Mouse (Mus musculus): ENCODE measurements at regions not wholly inside any gene's neighbourhood (a gene's known extent, or its start where the extent isn't known, plus 50 kb on each side); places are given as distances from the start of the nearest gene placed in this dataset.
"Not testable (repeated sequence)": the region's sequence is repeated elsewhere in the genome, so short reads cannot be mapped to it uniquely, and the experiment has no call there.

DNA sequence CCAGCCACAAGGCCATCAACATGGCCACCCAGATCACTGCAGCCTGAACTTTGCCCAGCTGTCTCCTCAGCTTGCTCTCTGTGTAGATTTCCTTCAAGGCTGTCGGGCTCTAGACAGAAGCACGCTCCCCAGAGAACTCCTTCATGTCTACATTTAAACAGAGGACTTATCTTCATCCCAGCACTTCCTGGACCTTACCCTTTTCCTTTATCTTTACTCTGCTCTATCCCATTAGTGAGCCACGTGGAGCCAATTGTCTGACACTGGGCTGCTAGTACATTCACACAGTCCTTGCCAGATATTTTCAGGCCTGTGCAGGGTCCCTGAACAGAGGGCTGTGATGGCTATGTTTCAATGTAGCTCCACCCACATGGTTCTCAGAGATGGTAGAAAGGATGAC is 204.7 kb upstream of the Myt1l start:
- TF ChIP-seq CTCF (IDR thresholded peaks at IDR 0.05), result no peak
- Histone ChIP-seq H3K27ac (no peak overlapping the region), H3K4me3 (no peak overlapping the region)
- no peak for DNase-seq (ENCODE audit: extremely low spot score in 1 of 2, low spot score in 2 of 2)
- intact Hi-C loops (cut with DNase I), result no loop called here

GRCm38 (mm10) chr12:29335839-29336469 is 192.2 kb upstream of the Myt1l start:
- Histone ChIP-seq H3K4me3 (no peak overlapping the region), H3K27ac (no peak overlapping the region)
- no peak for TF ChIP-seq CTCF (IDR thresholded peaks at IDR 0.05)
- no peak for DNase-seq (ENCODE audit: extremely low spot score in 1 of 2, low spot score in 2 of 2)
- intact Hi-C loops (cut with DNase I), result no loop called here

- Histone ChIP-seq H3K4me3 (no peak overlapping the region), H3K27ac (no peak overlapping the region)
- no peak for DNase-seq (ENCODE audit: extremely low spot score in 1 of 2, low spot score in 2 of 2)
- intact Hi-C loops (cut with DNase I), result no loop called here
- no peak for TF ChIP-seq CTCF (IDR thresholded peaks at IDR 0.05)
Measured at GRCm38 (mm10) chr12:29337336-29337735, 190.8 kb upstream of the Myt1l start.

DNA sequence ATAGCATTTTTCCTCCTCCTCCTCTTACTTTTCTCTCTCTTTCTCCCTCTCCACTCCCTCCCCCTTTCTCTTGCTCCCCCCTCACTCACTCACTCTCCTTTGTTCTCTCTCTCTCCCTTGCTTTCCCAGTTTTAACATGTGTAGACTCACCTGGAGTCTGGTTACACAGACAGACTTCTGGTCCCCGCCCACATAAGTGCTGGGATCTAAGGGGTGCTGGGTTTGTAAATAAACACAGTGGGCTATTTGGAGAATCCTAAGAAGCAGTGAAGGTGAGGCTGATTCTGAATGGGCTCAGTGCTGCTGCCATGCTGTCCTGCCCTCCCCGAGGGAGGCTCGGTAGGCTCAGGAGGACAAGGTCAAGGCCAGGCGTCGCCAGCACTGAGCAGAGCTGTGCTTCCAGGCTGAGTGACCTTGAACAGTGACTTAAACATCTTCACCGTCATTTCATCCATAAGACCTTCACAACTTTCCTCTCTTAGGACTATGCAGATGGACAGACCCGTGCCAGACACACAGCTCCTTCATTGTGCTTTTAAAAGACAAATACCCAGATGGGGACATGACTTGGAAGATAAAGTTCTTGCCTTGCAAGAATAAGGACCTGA is 186.7 kb upstream of the Myt1l start:
- intact Hi-C loops (cut with DNase I), result loop anchor here (5.0 kb wide), 1 partner anchor 199 kb away; no protein-coding TSS in a partner anchor
- H3K4me3 ChIP-seq, result no peak overlapping the region
- no peak for DNase-seq (ENCODE audit: extremely low spot score in 1 of 2, low spot score in 2 of 2)
- H3K27ac ChIP-seq, result no peak overlapping the region
- TF ChIP-seq CTCF (IDR thresholded peaks at IDR 0.05), result no peak

- DNase-seq (ENCODE audit: extremely low spot score in 1 of 2, low spot score in 2 of 2), result no peak
- Histone ChIP-seq H3K4me3 (no peak overlapping the region), H3K27ac (no peak overlapping the region)
- intact Hi-C loops (cut with DNase I), result loop anchor here (5.0 kb wide), 1 partner anchor 201 kb away; no protein-coding TSS in a partner anchor
- no peak; the same call in 1 of the 2 replicates for TF ChIP-seq CTCF (IDR thresholded peaks at IDR 0.05)
Measured at GRCm38 (mm10) chr12:29343147-29343852, 184.9 kb upstream of the Myt1l start.

DNA sequence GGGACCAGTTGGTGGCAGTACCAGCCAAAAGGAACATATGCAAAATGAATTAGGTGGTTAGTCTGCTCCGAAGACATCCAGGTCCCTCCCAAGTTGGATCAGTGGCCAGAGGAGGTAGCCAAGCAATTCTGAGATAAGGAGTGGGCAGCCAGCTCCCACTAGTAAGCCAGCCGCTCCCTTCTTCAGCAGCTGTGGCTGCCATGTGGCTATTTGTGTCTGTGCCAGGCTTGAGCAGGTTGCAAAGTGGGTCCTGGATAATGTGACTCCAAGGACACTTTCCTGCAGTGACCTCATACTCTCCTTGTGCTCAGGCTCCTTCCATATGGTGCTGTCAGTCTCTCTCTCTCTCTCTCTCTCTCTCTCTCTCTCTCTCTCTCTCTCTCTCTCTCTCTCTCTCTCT is 179.5 kb upstream of the Myt1l start:
- Histone ChIP-seq H3K4me3 (no peak overlapping the region), H3K27ac (no peak overlapping the region)
- TF ChIP-seq CTCF (IDR thresholded peaks at IDR 0.05), result no peak
- intact Hi-C loops (cut with DNase I), result loop anchor here (5.0 kb wide), 1 partner anchor 179 kb away; the partner anchor contains the start of gene Myt1l
- peak in 1 of 2 experiments; percentile 25 for DNase-seq (ENCODE audit: extremely low spot score in 1 of 2, low spot score in 2 of 2)

DNA sequence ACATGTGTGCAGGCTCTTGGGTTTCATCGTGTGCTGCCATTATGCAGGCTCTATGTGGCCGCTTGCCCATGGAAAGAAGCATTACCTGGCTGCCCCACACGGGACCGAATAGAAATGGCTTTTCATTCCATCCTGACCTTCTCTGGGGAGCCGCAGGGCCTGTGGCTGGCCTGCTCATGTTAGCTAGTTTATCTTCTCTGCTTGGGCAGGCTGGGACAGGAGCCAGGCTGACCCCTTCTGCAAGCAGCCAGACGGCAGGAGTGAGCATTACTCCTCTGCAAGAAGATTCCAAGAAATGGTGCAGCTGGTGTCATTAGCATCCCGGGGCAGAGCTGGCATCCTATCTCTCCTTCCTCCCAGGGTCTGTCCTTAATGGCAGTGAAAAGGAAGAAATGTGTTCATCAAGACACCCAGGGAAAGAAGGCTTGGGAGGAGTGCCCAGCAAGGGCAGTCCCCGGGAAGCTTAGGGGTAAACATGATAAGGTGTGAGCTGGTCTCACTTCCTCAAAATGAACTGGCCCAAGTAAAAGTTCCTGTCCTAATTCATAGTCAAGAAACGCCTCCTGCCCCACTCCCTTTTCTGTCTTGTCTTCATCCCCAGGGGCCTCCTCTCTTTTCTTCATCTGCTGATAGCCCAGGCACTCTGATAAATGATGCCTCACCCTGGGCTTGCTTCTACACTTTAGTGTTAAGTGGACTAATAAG is 178.9 kb upstream of the Myt1l start:
- intact Hi-C loops (cut with DNase I), result loop anchor here (5.0 kb wide), 1 partner anchor 178 kb away; the partner anchor contains the start of gene Myt1l
- H3K27ac ChIP-seq, result no peak overlapping the region
- no peak for TF ChIP-seq CTCF (IDR thresholded peaks at IDR 0.05)
- no peak for DNase-seq (ENCODE audit: extremely low spot score in 1 of 2, low spot score in 2 of 2)
- H3K4me3 ChIP-seq, result no peak overlapping the region

DNA sequence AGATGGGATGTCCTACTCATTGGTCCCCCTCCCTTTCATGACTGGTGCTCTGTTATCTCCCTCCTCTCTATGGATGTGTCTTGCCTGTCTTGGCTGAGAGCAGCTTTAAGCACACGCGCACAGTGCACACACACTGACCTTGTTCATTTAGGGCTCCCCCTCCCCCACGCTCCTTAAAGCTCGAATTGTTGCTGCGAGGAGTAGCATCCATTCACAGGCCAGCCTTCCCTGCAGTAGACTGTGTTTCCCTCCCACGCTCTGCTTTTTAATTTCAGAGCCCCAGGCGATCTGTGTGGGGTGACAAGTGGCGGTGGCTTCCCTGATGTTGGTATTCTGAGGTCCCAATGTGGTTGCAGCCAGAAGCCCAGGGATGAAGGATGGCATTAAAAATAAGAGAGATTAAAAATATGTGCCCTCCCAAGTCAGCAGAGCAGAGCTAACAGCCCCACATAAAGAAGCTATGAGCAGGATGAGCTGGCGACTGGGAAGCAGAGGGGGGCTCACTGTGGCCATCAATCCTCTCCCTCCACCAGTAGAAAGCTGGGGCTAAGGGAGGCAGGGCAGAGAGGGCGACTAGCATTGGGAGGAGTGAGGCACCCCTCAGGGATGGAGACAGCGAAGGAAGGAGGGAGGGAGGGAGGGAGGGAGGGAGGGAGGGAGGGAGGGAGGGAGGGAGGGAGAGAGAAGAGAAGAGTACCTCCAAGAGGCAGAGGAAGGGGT is 174.2 kb upstream of the Myt1l start:
- DNase-seq (ENCODE audit: extremely low spot score in 1 of 2, low spot score in 2 of 2), result peak; percentile 26 to 37
- no peak overlapping the region for H3K27ac ChIP-seq
- no peak overlapping the region for H3K4me3 ChIP-seq
- TF ChIP-seq CTCF (IDR thresholded peaks at IDR 0.05), result no peak
- intact Hi-C loops (cut with DNase I), result no loop called here

DNA sequence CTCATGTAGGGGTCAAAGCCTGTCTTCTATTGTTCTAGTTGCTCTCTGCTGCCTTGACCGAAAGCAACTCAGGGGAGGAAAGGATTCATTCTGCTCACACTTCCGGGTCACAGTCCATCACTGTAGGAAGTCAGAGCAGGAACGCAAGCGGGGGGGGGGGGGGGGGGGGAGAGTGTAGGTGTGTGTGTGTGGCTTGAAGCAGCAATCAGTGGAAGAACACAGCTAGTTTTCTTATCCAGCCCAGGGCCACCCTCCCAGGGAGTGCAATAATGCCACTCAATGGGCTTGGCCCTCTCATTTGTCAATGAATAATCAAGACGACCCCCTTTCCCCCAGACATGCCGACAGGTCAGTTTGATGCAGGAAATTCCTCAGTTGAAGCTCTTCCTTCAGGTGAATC is 173.4 kb upstream of the Myt1l start:
- intact Hi-C loops (cut with DNase I), result no loop called here
- H3K27ac ChIP-seq, result no peak overlapping the region
- TF ChIP-seq CTCF (IDR thresholded peaks at IDR 0.05), result no peak
- no peak for DNase-seq (ENCODE audit: extremely low spot score in 1 of 2, low spot score in 2 of 2)
- H3K4me3 ChIP-seq, result no peak overlapping the region

DNA sequence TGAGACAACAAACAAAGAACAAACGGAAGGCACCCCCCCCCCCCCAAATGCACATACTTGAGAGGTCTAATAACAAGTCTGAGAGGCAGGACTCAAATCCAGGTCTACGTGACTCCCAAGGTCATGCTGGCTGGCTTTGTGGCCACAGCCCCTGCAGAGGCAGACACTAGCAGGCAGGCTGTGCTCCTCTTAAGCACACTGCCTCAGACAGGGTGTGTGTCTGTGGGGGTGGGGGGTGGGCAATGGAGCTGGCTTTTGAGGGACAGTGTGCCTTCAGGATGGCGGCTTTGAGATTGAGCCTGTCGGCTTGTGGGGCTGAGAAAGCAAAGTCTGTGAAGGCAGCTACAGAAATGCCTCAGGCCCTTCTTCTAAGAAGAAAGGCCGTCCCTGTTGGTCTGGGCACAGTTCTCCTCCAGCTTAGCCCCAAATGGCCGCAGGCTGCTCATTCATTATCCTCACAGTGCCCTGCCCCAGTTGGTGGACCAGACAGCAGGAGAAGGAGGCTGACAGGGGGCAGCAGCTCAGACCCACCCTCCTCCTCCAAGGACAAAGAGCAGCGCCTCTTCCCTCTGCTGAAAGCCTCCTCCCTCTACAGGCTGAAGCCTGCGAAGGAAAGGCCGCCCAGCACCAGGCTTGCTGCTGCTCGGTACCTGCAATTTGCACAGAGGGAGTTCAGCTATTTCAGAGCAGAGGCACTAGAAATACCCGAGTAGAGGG is 171.3 kb upstream of the Myt1l start:
- peak; percentile 17 for TF ChIP-seq CTCF (IDR thresholded peaks at IDR 0.05)
- intact Hi-C loops (cut with DNase I), result no loop called here
- peak in 1 of 2 experiments; percentile 29 for DNase-seq (ENCODE audit: extremely low spot score in 1 of 2, low spot score in 2 of 2)
- Histone ChIP-seq H3K4me3 (no peak overlapping the region), H3K27ac (peak overlapping the region; percentile 50; the same call in 1 of the 2 replicates)

DNA sequence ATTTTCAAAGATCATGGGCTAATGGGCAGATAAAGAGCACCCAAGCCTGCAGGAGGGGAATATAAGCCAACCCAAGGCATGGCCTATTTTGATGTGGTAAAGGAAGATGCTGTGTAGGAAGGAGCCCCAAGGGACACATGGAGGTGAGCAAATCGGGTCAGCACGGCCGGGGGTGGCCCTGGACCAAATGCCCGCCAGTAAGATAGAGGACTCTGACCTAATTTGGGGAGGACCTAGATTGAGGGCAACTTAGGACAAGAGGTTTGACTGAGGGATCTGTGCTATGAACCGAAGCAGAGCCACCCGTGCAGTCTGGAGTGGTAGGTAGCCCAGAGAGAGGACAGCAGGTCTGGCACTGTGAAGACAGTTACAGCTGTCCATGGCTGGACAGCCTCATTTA is 166.9 kb upstream of the Myt1l start:
- no peak for DNase-seq (ENCODE audit: extremely low spot score in 1 of 2, low spot score in 2 of 2)
- intact Hi-C loops (cut with DNase I), result no loop called here
- Histone ChIP-seq H3K4me3 (no peak overlapping the region), H3K27ac (no peak overlapping the region)
- TF ChIP-seq CTCF (IDR thresholded peaks at IDR 0.05), result no peak

DNA sequence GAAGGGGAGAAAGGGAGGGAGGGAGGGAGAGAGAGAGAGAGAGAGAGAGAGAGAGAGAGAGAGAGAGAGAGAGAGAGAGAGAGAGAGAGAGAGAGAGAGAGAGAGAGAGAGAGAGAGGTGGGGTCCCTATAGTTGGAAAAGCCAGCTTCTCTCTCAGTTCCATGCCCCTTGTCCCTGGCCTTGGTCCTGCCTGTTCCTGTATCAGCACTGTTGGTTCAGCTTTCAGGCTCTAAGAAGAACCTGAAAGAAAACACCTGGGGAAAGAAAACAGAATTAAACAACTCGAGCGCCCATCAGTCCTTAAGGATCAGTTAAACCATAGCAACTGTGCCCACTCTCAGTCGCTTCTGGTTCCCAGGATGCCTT is 160.5 kb upstream of the Myt1l start:
- peak overlapping the region; percentile 48 for H3K4me3 ChIP-seq
- intact Hi-C loops (cut with DNase I), result loop anchor here (1.0 to 5.0 kb wide), 3 partner anchors 76 to 225 kb away; partner anchors contain the start of gene Myt1l

More for the DNA sequence above, 160.5 kb upstream of the Myt1l start:
- not testable (repeated sequence) for DNase-seq (ENCODE audit: extremely low spot score in 1 of 2, low spot score in 2 of 2)
- peak overlapping the region; percentile 87 for H3K27ac ChIP-seq
